Mouse (Mus musculus) hindbrain, embryonic 10.5 days (tissue): ENCODE results near the gene Filip1. TPM values are rescaled to one million over a fixed set of nuclear protein-coding genes. Genes with fewer than 3 reads are reported as not detected.
A peak's percentile ranks its signal among the peaks of the same experiment; 100 is the strongest.

Experiments
- DNase-seq: peaks from one replicate; pipeline ENCODE4 v3.0.0-alpha.2; 2017; ENCODE audit warnings: low spot score
- H3K27ac ChIP-seq: fragments of 300-500 bp; sonication (generic); 2 replicates; pipeline ENCODE4 v1.5.1; 2016; ENCODE audit warnings: mild to moderate bottlenecking, moderate library complexity
- H3K27me3 ChIP-seq: fragments of 300-500 bp; sonication (generic); 2 replicates; pipeline ENCODE4 v1.6.1; 2016; ENCODE audit warnings: mild to moderate bottlenecking; ENCODE audit not compliant: poor library complexity, insufficient read depth, severe bottlenecking
- H3K36me3 ChIP-seq: fragments of 300-500 bp; sonication (generic); 2 replicates; pipeline ENCODE4 v1.6.1; 2016; ENCODE audit warnings: mild to moderate bottlenecking, moderate library complexity
- H3K4me1 ChIP-seq: fragments of 300-500 bp; sonication (generic); replicated peaks from 2 replicates; pipeline ENCODE4 v1.6.1; 2016; ENCODE audit warnings: mild to moderate bottlenecking
- H3K4me3 ChIP-seq: fragments of 300-500 bp; sonication (generic); 2 replicates; pipeline ENCODE4 v1.5.1; 2016; ENCODE audit warnings: mild to moderate bottlenecking, moderate library complexity
- H3K9me3 ChIP-seq: fragments of 300-500 bp; sonication (generic); 2 replicates; pipeline ENCODE4 v1.6.1; 2016; ENCODE audit warnings: mild to moderate bottlenecking, moderate library complexity
- WGBS: fragments of 180-500 bp; shearing (Covaris S2); methylation state at CpG from one replicate; pipeline ENCODE4 v1.1.7; 2016; 5-methylcytosine and 5-hydroxymethylcytosine counted together
- polyA plus RNA-seq: library from polyadenylated mRNA; unstranded; fragments of >200 nt; fragmentation: Nextera tagmentation; extraction: Ambion mirVana; gene quantifications from 2 replicates; pipeline ENCODE4 v1.2.1, GENCODE M21; 2016

Gene Filip1
- polyA plus RNA-seq, 1 experiment from 2014 or later: 4.1 TPM

DNA sequence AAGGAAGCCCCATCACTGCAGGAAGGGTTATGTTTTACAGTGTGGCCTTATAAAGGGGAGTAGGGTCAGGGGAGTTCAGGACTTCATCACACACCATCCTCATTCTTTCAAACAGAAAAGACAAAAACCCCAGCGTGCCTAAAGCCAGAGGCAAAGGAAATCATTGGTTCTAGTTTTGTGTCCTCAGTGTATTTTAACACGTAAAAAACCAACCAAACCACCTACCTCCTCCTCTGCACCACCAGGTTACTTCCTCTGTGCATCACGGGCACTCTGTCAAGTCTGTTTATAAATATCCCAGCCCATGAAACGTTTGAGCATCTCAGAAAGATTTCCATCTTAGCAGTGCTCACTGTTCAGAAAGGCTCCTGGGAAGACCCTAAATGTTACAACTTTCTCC lies 98.4 kb downstream of the Filip1 start:
- Histone ChIP-seq H3K9me3 (no peaks in the 10 kb centered on the region), H3K36me3 (no peaks in the 10 kb centered on the region), H3K4me1 (peaks cover 26% of the 10 kb centered on the region), H3K27ac (no peak overlapping the region), H3K27me3 (no peaks in the 10 kb centered on the region), H3K4me3 (no peak overlapping the region)
- DNase-seq: no peak
- 46% methylated on average over 4 of the region's 4 CpGs for WGBS

- H3K9me3 ChIP-seq: no peaks in the 10 kb centered on the region
- H3K4me1 ChIP-seq: peaks cover 19% of the 10 kb centered on the region
- DNase-seq: no peak
- no peaks in the 10 kb centered on the region for H3K27me3 ChIP-seq
- H3K4me3 ChIP-seq: no peak overlapping the region
- no peak overlapping the region for H3K27ac ChIP-seq
- WGBS: 88% methylated on average over 5 of the region's 5 CpGs
- no peaks in the 10 kb centered on the region for H3K36me3 ChIP-seq
Observed at GRCm38 (mm10) chr9:79912971-79913370, 99.7 kb downstream of the Filip1 start.

- Histone ChIP-seq H3K9me3 (no peaks in the 10 kb centered on the region), H3K36me3 (no peaks in the 10 kb centered on the region), H3K4me3 (no peak overlapping the region), H3K27me3 (no peaks in the 10 kb centered on the region), H3K4me1 (peaks cover 16% of the 10 kb centered on the region), H3K27ac (no peak overlapping the region)
- no peak for DNase-seq
- WGBS: 94% methylated on average over 3 of the region's 3 CpGs
Observed at GRCm38 (mm10) chr9:79910166-79910565, 102.5 kb downstream of the Filip1 start.

GRCm38 (mm10) chr9:79898815-79899214 lies 113.8 kb downstream of the Filip1 start:
- Histone ChIP-seq H3K36me3 (no peaks in the 10 kb centered on the region), H3K9me3 (no peaks in the 10 kb centered on the region), H3K4me3 (no peak overlapping the region), H3K4me1 (no peaks in the 10 kb centered on the region), H3K27me3 (no peaks in the 10 kb centered on the region), H3K27ac (no peak overlapping the region)
- WGBS: 88% methylated on average over 3 of the region's 3 CpGs
- DNase-seq: no peak

DNA sequence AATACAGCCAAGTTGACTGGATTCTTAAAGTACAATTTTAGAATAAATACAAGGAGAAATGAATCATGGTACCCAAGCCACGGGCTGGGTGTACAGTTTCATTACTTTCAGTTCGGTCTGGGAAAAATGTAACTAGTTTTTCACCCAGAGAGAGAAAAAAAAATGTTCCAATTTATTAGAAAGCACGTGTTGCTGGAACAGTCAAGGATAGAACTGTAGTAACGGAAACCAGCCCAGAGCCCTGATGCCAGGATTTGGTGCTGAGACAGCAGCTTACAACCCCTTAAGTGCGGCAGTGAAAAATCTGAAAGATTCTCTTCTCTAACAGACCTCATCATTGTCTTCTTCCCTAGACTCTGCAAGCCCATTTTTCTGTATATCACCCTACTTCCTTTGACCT lies 118.0 kb downstream of the Filip1 start:
- no peak overlapping the region for H3K4me3 ChIP-seq
- WGBS: 85% methylated on average over 5 of the region's 5 CpGs
- no peaks in the 10 kb centered on the region for H3K9me3 ChIP-seq
- H3K27ac ChIP-seq: no peak overlapping the region
- no peaks in the 10 kb centered on the region for H3K36me3 ChIP-seq
- no peaks in the 10 kb centered on the region for H3K27me3 ChIP-seq
- no peak for DNase-seq
- H3K4me1 ChIP-seq: peaks cover 13% of the 10 kb centered on the region

- no peak overlapping the region for H3K4me3 ChIP-seq
- H3K4me1 ChIP-seq: peaks cover 13% of the 10 kb centered on the region
- no peak overlapping the region for H3K27ac ChIP-seq
- no peaks in the 10 kb centered on the region for H3K27me3 ChIP-seq
- DNase-seq: no peak
- H3K9me3 ChIP-seq: no peaks in the 10 kb centered on the region
- 79% methylated on average over 4 of the region's 4 CpGs for WGBS
- no peaks in the 10 kb centered on the region for H3K36me3 ChIP-seq
Observed at GRCm38 (mm10) chr9:79893841-79894612, 118.6 kb downstream of the Filip1 start.

- Histone ChIP-seq H3K36me3 (no peaks in the 10 kb centered on the region), H3K4me3 (no peak overlapping the region), H3K9me3 (no peaks in the 10 kb centered on the region), H3K4me1 (peaks cover 13% of the 10 kb centered on the region), H3K27me3 (no peaks in the 10 kb centered on the region), H3K27ac (no peak overlapping the region)
- DNase-seq: no peak
- 91% methylated on average over 1 of the region's 1 CpGs for WGBS
Observed at GRCm38 (mm10) chr9:79892183-79892582, 120.5 kb downstream of the Filip1 start.

GRCm38 (mm10) chr9:79890488-79890887 lies 122.2 kb downstream of the Filip1 start:
- Histone ChIP-seq H3K9me3 (no peaks in the 10 kb centered on the region), H3K27me3 (no peaks in the 10 kb centered on the region), H3K4me3 (no peak overlapping the region), H3K4me1 (peaks cover 13% of the 10 kb centered on the region), H3K27ac (peak overlapping the region; percentile 78), H3K36me3 (no peaks in the 10 kb centered on the region)
- no peak for DNase-seq
- WGBS: 23% methylated on average over 4 of the region's 4 CpGs

DNA sequence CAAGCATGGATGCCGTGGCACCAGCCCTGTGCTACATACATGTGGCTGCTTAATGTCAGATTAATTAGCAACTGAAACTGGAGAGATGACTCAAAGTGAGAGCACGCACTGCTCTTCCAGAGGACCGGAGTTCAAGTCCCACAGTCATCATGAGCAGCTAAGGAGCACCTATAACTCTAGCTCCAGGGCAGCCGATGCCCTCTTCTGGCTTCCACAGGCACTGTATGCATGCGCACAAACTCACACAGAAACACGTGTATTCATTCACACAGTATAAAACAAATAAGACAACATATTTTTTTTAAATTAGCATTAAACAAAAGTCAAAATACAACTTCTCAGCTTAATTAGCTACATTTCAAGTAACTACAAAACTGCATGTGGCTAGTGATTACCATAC lies 123.5 kb downstream of the Filip1 start:
- 88% methylated on average over 6 of the region's 6 CpGs for WGBS
- DNase-seq: no peak
- H3K36me3 ChIP-seq: no peaks in the 10 kb centered on the region
- no peak overlapping the region for H3K4me3 ChIP-seq
- H3K9me3 ChIP-seq: no peaks in the 10 kb centered on the region
- H3K4me1 ChIP-seq: peaks cover 13% of the 10 kb centered on the region
- H3K27me3 ChIP-seq: no peaks in the 10 kb centered on the region
- H3K27ac ChIP-seq: peak overlapping the region; percentile 16; the same call in 1 of the 2 replicates

DNA sequence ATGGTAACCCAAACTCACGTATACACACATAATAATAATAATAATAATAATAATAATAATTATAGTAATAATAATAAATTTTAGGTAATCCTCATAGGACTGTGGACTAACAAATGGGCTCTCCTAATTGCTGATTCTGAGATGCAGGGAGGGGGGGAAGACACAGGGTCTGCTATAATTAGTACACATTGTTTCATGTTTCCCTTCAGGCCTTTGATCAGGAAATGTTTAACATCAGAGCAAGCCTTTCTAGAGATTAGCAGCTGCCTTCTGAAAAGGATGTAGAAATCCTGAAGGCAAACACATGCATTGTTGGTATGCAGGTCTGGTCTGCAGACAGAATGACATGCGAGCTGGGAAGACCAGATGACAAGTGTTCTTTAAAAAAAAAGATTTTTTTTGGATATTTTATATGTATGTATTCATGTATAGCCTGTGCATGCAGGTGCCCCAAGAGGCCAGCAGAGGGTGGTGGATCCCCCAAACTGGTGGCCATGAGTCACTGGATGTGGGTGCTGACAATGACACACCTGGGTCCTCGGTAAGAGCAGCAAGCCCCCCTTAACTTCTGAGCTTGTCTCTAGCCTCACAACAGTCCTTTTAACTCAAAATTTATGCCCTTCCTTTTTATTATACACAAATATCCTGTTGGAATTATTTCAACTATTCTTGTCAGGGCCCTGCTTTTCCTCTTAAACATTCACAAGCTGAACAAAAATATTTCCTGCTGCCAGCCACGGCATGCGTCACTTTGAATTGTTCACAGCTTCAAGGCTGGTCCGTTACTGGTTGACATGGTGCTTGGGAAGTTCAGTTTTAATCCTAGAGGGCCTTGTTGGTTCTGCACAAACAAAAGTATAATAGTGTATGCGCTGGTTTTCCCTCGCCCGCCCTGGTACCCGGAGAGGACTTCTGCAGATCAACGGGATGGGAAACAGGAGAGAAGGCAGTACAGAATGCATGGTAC lies 127.1 kb downstream of the Filip1 start:
- Histone ChIP-seq H3K27me3 (no peaks in the 10 kb centered on the region), H3K4me1 (peaks cover 8% of the 10 kb centered on the region), H3K36me3 (no peaks in the 10 kb centered on the region), H3K9me3 (no peaks in the 10 kb centered on the region), H3K27ac (no peak overlapping the region), H3K4me3 (no peak overlapping the region)
- WGBS: 84% methylated on average over 11 of the region's 11 CpGs
- DNase-seq: no peak

DNA sequence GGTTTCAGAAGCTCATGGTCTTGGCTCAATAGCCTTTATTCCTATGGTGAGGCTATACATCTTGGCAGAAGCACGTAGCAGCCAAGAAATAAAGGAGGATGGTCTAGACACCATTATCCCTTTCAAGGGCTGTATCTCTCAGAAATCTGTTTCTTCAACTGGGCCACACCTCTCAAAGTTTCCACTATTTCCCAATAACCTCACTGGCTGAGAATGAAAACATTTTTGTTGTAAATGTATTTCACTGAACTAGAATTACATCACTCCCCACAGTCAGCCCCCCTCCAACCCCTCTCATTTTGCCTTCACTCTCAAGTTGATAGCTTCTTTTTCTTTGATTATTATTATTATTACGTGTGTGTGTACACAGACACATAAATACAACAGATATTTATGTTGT lies 129.5 kb downstream of the Filip1 start:
- Histone ChIP-seq H3K9me3 (no peaks in the 10 kb centered on the region), H3K4me3 (no peak overlapping the region), H3K36me3 (no peaks in the 10 kb centered on the region), H3K27ac (no peak overlapping the region), H3K27me3 (no peaks in the 10 kb centered on the region), H3K4me1 (no peaks in the 10 kb centered on the region)
- DNase-seq: no peak
- WGBS: 84% methylated on average over 2 of the region's 2 CpGs

DNA sequence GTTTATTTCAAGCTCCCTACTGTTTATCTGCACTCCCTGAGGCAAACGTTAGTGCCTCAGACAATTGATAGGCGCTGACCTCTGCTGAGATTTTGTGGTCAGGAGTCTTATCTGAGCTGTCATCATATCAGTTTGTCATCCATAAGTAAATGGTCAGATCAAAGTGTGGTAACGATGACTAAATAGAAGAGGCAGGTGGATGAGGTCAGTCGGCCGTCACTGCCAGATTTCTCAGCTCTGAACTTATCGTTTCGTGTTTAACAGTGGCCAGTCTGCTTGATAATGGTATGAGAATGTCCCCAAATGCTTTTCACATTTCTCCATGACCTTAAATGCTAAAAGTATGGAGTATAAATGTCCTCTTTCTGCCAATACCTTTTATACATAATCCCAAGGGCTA lies 132.6 kb downstream of the Filip1 start:
- 86% methylated on average over 7 of the region's 7 CpGs for WGBS
- H3K27me3 ChIP-seq: no peaks in the 10 kb centered on the region
- no peak overlapping the region for H3K4me3 ChIP-seq

DNA sequence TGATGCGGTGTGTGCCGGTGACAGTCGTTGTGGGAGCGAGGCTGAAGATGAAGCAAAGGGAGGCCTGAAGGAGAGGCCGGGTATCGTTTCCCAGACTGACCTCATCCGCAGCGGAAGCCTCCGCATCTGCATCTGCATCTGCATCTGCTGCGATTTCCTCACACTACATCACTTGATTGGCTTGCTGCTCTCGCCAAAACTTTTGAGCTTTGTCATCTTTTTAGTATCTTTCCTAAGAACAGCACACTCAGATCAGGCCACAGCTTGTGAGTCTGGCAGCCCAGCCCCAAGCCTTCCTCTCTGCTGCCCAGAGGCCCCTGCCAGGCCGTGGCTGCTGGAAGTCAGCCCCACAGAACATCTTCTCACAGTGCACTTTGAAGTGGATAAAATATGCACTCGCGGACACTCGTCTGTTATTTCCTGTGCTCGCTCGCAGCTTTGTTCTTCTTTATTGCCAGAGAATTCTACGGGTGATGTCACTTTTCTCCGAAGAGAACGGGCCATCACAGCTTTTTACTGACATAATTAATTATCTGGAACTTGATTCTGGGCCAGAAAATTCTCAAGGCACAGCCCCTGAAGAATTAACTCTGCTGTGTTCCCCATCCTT lies 137.0 kb downstream of the Filip1 start:
- H3K27ac ChIP-seq: peak overlapping the region; percentile 77
- no peaks in the 10 kb centered on the region for H3K36me3 ChIP-seq
- peaks cover 41% of the 10 kb centered on the region for H3K4me1 ChIP-seq
- no peaks in the 10 kb centered on the region for H3K9me3 ChIP-seq
- 59% methylated on average over 20 of the region's 20 CpGs for WGBS
- no peak overlapping the region for H3K4me3 ChIP-seq
- no peaks in the 10 kb centered on the region for H3K27me3 ChIP-seq
- DNase-seq: peak; percentile 22

More for the DNA sequence above, 132.6 kb downstream of the Filip1 start:
- Histone ChIP-seq H3K36me3 (no peaks in the 10 kb centered on the region), H3K4me1 (peaks cover 26% of the 10 kb centered on the region), H3K9me3 (no peaks in the 10 kb centered on the region), H3K27ac (no peak overlapping the region)
- no peak for DNase-seq
